Comparison of ENCODE assay signal across 8 mouse cellular contexts in genomic region chr8:46741281-46741791, GRCm38 (mm10). TPM values are rescaled to one million over a fixed set of nuclear protein-coding genes. Genes with fewer than 3 reads are reported as not detected.
A peak's percentile ranks its signal among the peaks of the same experiment; 100 is the strongest.
DNase-seq lines count a peak whose midpoint lies in the region; ATAC-seq and TF ChIP-seq lines count a peak whose summit lies in the region.

No protein-coding gene starts in this region.

- H3K36me3 ChIP-seq in intestine, postnatal 0 days (ENCODE audit: control insufficient read depth, insufficient read depth) = no peaks in the 10 kb centered on the region
- H3K36me3 ChIP-seq in limb, embryonic 12.5 days = no peaks in the 10 kb centered on the region
- H3K36me3 ChIP-seq in midbrain, embryonic 12.5 days = no peaks in the 10 kb centered on the region
- H3K36me3 ChIP-seq in stomach, embryonic 14.5 days (ENCODE audit: control insufficient read depth, insufficient read depth, low read length) = no peaks in the 10 kb centered on the region

- H3K4me1 ChIP-seq in intestine, postnatal 0 days (replicated peaks; ENCODE audit: control insufficient read depth, insufficient read depth, low read length) = peaks cover 10% of the 10 kb centered on the region; the same call in 1 of the 2 replicates
- H3K4me1 ChIP-seq in limb, embryonic 12.5 days (replicated peaks) = peaks cover 27% of the 10 kb centered on the region
- H3K4me1 ChIP-seq in midbrain, embryonic 12.5 days = peaks cover 12% of the 10 kb centered on the region
- peaks cover 18% of the 10 kb centered on the region for H3K4me1 ChIP-seq in stomach, embryonic 14.5 days (ENCODE audit: control insufficient read depth, insufficient read depth, low read length)

- H3K27ac ChIP-seq in intestine, postnatal 0 days (ENCODE audit: low read depth, low read length) = peak overlapping the region; percentile 99
- peak overlapping the region; percentile 95 for H3K27ac ChIP-seq in limb, embryonic 12.5 days
- peak overlapping the region; percentile 90 for H3K27ac ChIP-seq in midbrain, embryonic 12.5 days (replicated peaks)
- H3K27ac ChIP-seq in stomach, embryonic 14.5 days (ENCODE audit: low read length) = peak overlapping the region; percentile 90

- no peaks in the 10 kb centered on the region for H3K9me3 ChIP-seq in intestine, postnatal 0 days (ENCODE audit: control insufficient read depth)
- H3K9me3 ChIP-seq in limb, embryonic 12.5 days = peaks cover 5% of the 10 kb centered on the region
- peaks cover 6% of the 10 kb centered on the region; the same call in 1 of the 2 replicates for H3K9me3 ChIP-seq in midbrain, embryonic 12.5 days
- H3K9me3 ChIP-seq in stomach, embryonic 14.5 days (ENCODE audit: control insufficient read depth, low read depth, low read length) = no peaks in the 10 kb centered on the region; the same call in 1 of the 2 replicates

- no peaks in the 10 kb centered on the region for H3K27me3 ChIP-seq in intestine, postnatal 0 days (replicated peaks; ENCODE audit: control insufficient read depth, insufficient read depth, low read length)
- H3K27me3 ChIP-seq in limb, embryonic 12.5 days = no peaks in the 10 kb centered on the region
- peaks cover 5% of the 10 kb centered on the region; the same call in 1 of the 2 replicates for H3K27me3 ChIP-seq in midbrain, embryonic 12.5 days
- no peaks in the 10 kb centered on the region for H3K27me3 ChIP-seq in stomach, embryonic 14.5 days (ENCODE audit: control insufficient read depth, insufficient read depth, low read length)

- WGBS in intestine, postnatal 0 days = 0% methylated on average over 27 of the region's 28 CpGs
- WGBS in limb, embryonic 12.5 days = under 1% methylated on average over 28 of the region's 28 CpGs
- 0% methylated on average over 28 of the region's 28 CpGs for WGBS in midbrain, embryonic 12.5 days
- under 1% methylated on average over 28 of the region's 28 CpGs for WGBS in stomach, embryonic 14.5 days

- peak overlapping the region; percentile 94 for H3K4me3 ChIP-seq in intestine, postnatal 0 days (ENCODE audit: low read depth, low read length)
- H3K4me3 ChIP-seq in limb, embryonic 12.5 days (replicated peaks) = peak overlapping the region; percentile 96
- H3K4me3 ChIP-seq in midbrain, embryonic 12.5 days = peak overlapping the region; percentile 94
- H3K4me3 ChIP-seq in stomach, embryonic 14.5 days (ENCODE audit: low read depth, low read length) = peak overlapping the region; percentile 94

- TF ChIP-seq CTCF in intestine, postnatal 0 days (IDR thresholded peaks at IDR 0.05; ENCODE audit: low read depth) = peak; percentile 25; the same call in 1 of the 2 replicates

- peak overlapping the region; percentile 99 for H3K9ac ChIP-seq in intestine, postnatal 0 days (ENCODE audit: low read depth, low read length)
- H3K9ac ChIP-seq in limb, embryonic 12.5 days (replicated peaks) = peak overlapping the region; percentile 98
- peak overlapping the region; percentile 96 for H3K9ac ChIP-seq in midbrain, embryonic 12.5 days (replicated peaks)
- peak overlapping the region; percentile 98 for H3K9ac ChIP-seq in stomach, embryonic 14.5 days (replicated peaks; ENCODE audit: low read depth, low read length)

- peak; percentile 35; the same call in 1 of the 2 replicates for ATAC-seq in intestine, postnatal 0 days
- peak; percentile 40; the same call in 1 of the 2 replicates for ATAC-seq in limb, embryonic 12.5 days (ENCODE audit: insufficient number of reproducible peaks, insufficient read depth, low FRiP score, low TSS enrichment, low read depth)
- no peak; the same call in 1 of the 2 replicates for ATAC-seq in midbrain, embryonic 12.5 days (ENCODE audit: low FRiP score, low read depth)
- ATAC-seq in stomach, embryonic 14.5 days (ENCODE audit: insufficient number of reproducible peaks, insufficient read depth, low FRiP score, low read depth) = no peak

- peak overlapping the region; percentile 76 for H3K4me2 ChIP-seq in intestine, postnatal 0 days (replicated peaks; ENCODE audit: low read depth)
- H3K4me2 ChIP-seq in limb, embryonic 12.5 days = peak overlapping the region; percentile 82
- H3K4me2 ChIP-seq in midbrain, embryonic 12.5 days (replicated peaks) = peak overlapping the region; percentile 85
- peak overlapping the region; percentile 87 for H3K4me2 ChIP-seq in stomach, embryonic 14.5 days (replicated peaks; ENCODE audit: low read depth, low read length)

- DNase-seq in 3134 (ENCODE audit: extremely low read depth, insufficient read length, low spot score) (peak; percentile 87), NIH3T3 (ENCODE audit: low read depth) (peak; percentile 59)
- DNase-seq in embryo, embryonic 9.5 days (ENCODE audit: extremely low spot score) = peak; percentile 73
- DNase-seq in gastrocnemius, postnatal 25 days = peak; percentile 49

RNA-seq across cellular contexts. Expression of gene Irf2, which starts 1.8 kb away (rescaled TPM):
- total RNA-seq in gastrocnemius, postnatal 25 days (2021) = 10 to 100 TPM; 27.4 to 29.6 TPM
- 43.3 and 46.2 TPM in 2 replicates for polyA plus RNA-seq in intestine, postnatal 0 days (2015; fragmentation: Nextera tagmentation; extraction: Ambion mirVana)
- polyA plus RNA-seq in limb, embryonic 12.5 days (2016; fragmentation: Nextera tagmentation; extraction: Ambion mirVana) = 13.3 and 13.6 TPM in 2 replicates
- polyA plus RNA-seq in midbrain, embryonic 12.5 days (2016; fragmentation: Nextera tagmentation; extraction: Ambion mirVana) = 7.7 and 9.4 TPM in 2 replicates
- polyA plus RNA-seq in stomach, embryonic 14.5 days (2014; fragmentation: Nextera tagmentation; extraction: Ambion mirVana) = 23.2 and 24.7 TPM in 2 replicates

Comparison
In these comparisons a context has a peak if more than half of its experiments do, and no peak if none do; other contexts are left out.
1. ATAC-seq: peak in intestine, postnatal 0 days (single experiment) and limb, embryonic 12.5 days (single experiment); none in midbrain, embryonic 12.5 days (single experiment) and stomach, embryonic 14.5 days (single experiment).
2. Peak in every context shown above with its lines, with median percentiles within 50 percentile points of each other: DNase-seq, H3K27ac ChIP-seq, H3K4me2 ChIP-seq, H3K4me3 ChIP-seq and H3K9ac ChIP-seq.